Mouse (Mus musculus) neural tube, embryonic 12.5 days (tissue): ENCODE data around the gene Gpr25. TPM values are rescaled to one million over a fixed set of nuclear protein-coding genes. Genes with fewer than 3 reads are reported as not detected.

ENCODE experiments used
- ATAC-seq: fragments of 200-750 bp; cut with Nextera tagmentation; 2 replicates; pipeline ENCODE4 v1.8.0; 2017; ENCODE audit warnings: low read depth, mild to moderate bottlenecking, moderate TSS enrichment, moderate library complexity; ENCODE audit not compliant: low FRiP score
- H3K27ac ChIP-seq: fragments of 300-500 bp; sonication (generic); 2 replicates; pipeline ENCODE4 v1.5.1; 2016
- H3K27me3 ChIP-seq: fragments of 300-500 bp; sonication (generic); replicated peaks from 2 replicates; pipeline ENCODE4 v1.6.1; 2016; ENCODE audit warnings: mild to moderate bottlenecking
- H3K36me3 ChIP-seq: fragments of 300-500 bp; sonication (generic); 2 replicates; pipeline ENCODE4 v1.6.1; 2016; ENCODE audit warnings: mild to moderate bottlenecking
- H3K4me1 ChIP-seq: fragments of 300-500 bp; sonication (generic); 2 replicates; pipeline ENCODE4 v1.6.1; 2016
- H3K4me2 ChIP-seq: fragments of 300-500 bp; sonication (generic); replicated peaks from 2 replicates; pipeline ENCODE4 v1.6.1; 2016; ENCODE audit warnings: mild to moderate bottlenecking
- H3K4me3 ChIP-seq: fragments of 300-500 bp; sonication (generic); 2 replicates; pipeline ENCODE4 v1.5.1; 2016
- H3K9ac ChIP-seq: fragments of 300-500 bp; sonication (generic); 2 replicates; pipeline ENCODE4 v1.6.1; 2016; ENCODE audit warnings: mild to moderate bottlenecking
- H3K9me3 ChIP-seq: fragments of 300-500 bp; sonication (generic); 2 replicates; pipeline ENCODE4 v1.6.1; 2016; ENCODE audit warnings: mild to moderate bottlenecking
- WGBS: fragments of 180-500 bp; shearing (Covaris S2); methylation state at CpG from one replicate; pipeline ENCODE4 v1.1.7; 2016; 5-methylcytosine and 5-hydroxymethylcytosine counted together
- polyA plus RNA-seq: library from polyadenylated mRNA; unstranded; fragments of >200 nt; fragmentation: Nextera tagmentation; extraction: Ambion mirVana; gene quantifications from 2 replicates; pipeline ENCODE4 v1.2.1, GENCODE M21; 2016

Gene Gpr25
- polyA plus RNA-seq, 1 experiment from 2014 or later = not detected

GRCm38 (mm10) chr1:136255657-136256056 lies 5.0 kb downstream of the Gpr25 start:
- H3K4me1 ChIP-seq = peaks cover 17% of the 10 kb centered on the region
- no peak overlapping the region for H3K4me3 ChIP-seq
- ATAC-seq = no peak
- no peak overlapping the region for H3K27ac ChIP-seq
- no peaks in the 10 kb centered on the region for H3K36me3 ChIP-seq
- no peak overlapping the region for H3K4me2 ChIP-seq
- H3K27me3 ChIP-seq = peaks cover 35% of the 10 kb centered on the region
- H3K9ac ChIP-seq = no peak overlapping the region
- no peaks in the 10 kb centered on the region for H3K9me3 ChIP-seq
- 33% methylated on average over 8 of the region's 8 CpGs for WGBS

- 44% methylated on average over 6 of the region's 6 CpGs for WGBS
- H3K27ac ChIP-seq = no peak overlapping the region
- H3K4me3 ChIP-seq = no peak overlapping the region
Measured at GRCm38 (mm10) chr1:136255174-136255573, 5.5 kb downstream of the Gpr25 start.

GRCm38 (mm10) chr1:136254503-136255065 lies 6.1 kb downstream of the Gpr25 start:
- H3K9ac ChIP-seq = no peak overlapping the region
- no peak for ATAC-seq
- WGBS = 86% methylated on average over 10 of the region's 10 CpGs
- H3K4me1 ChIP-seq = peaks cover 7% of the 10 kb centered on the region
- no peak overlapping the region for H3K27ac ChIP-seq
- no peaks in the 10 kb centered on the region for H3K9me3 ChIP-seq
- no peak overlapping the region for H3K4me2 ChIP-seq
- H3K4me3 ChIP-seq = no peak overlapping the region
- peaks cover 24% of the 10 kb centered on the region for H3K27me3 ChIP-seq
- no peaks in the 10 kb centered on the region for H3K36me3 ChIP-seq

More at GRCm38 (mm10) chr1:136255174-136255573, 5.5 kb downstream of the Gpr25 start:
- ATAC-seq = no peak
- H3K36me3 ChIP-seq = no peaks in the 10 kb centered on the region
- H3K4me2 ChIP-seq = no peak overlapping the region
- H3K27me3 ChIP-seq = peaks cover 30% of the 10 kb centered on the region
- H3K9ac ChIP-seq = no peak overlapping the region
- H3K9me3 ChIP-seq = no peaks in the 10 kb centered on the region
- peaks cover 13% of the 10 kb centered on the region for H3K4me1 ChIP-seq

GRCm38 (mm10) chr1:136253472-136253871 lies 7.2 kb downstream of the Gpr25 start:
- no peak for ATAC-seq
- Histone ChIP-seq H3K27ac (no peak overlapping the region), H3K9ac (no peak overlapping the region), H3K9me3 (no peaks in the 10 kb centered on the region), H3K36me3 (no peaks in the 10 kb centered on the region), H3K4me1 (peaks cover 5% of the 10 kb centered on the region; the same call in 1 of the 2 replicates), H3K27me3 (peaks cover 13% of the 10 kb centered on the region), H3K4me2 (no peak overlapping the region), H3K4me3 (no peak overlapping the region)
- WGBS = 19% methylated on average over 2 of the region's 2 CpGs

GRCm38 (mm10) chr1:136249662-136250061 lies 11.0 kb downstream of the Gpr25 start:
- H3K9ac ChIP-seq = no peak overlapping the region
- H3K27me3 ChIP-seq = no peaks in the 10 kb centered on the region
- no peaks in the 10 kb centered on the region for H3K9me3 ChIP-seq
- no peaks in the 10 kb centered on the region for H3K36me3 ChIP-seq
- no peak overlapping the region for H3K4me2 ChIP-seq
- no peak overlapping the region for H3K27ac ChIP-seq
- no peaks in the 10 kb centered on the region for H3K4me1 ChIP-seq
- H3K4me3 ChIP-seq = no peak overlapping the region
- no peak for ATAC-seq
- WGBS = 58% methylated on average over 5 of the region's 5 CpGs

- Histone ChIP-seq H3K4me1 (no peaks in the 10 kb centered on the region), H3K36me3 (no peaks in the 10 kb centered on the region), H3K4me3 (no peak overlapping the region), H3K27me3 (no peaks in the 10 kb centered on the region), H3K4me2 (no peak overlapping the region), H3K9me3 (no peaks in the 10 kb centered on the region), H3K9ac (no peak overlapping the region), H3K27ac (no peak overlapping the region)
- WGBS = 90% methylated on average over 5 of the region's 5 CpGs
- no peak for ATAC-seq
Measured at GRCm38 (mm10) chr1:136247393-136247792, 13.3 kb downstream of the Gpr25 start.

GRCm38 (mm10) chr1:136244469-136244868 lies 16.2 kb downstream of the Gpr25 start:
- no peaks in the 10 kb centered on the region for H3K36me3 ChIP-seq
- no peaks in the 10 kb centered on the region for H3K4me1 ChIP-seq
- H3K4me2 ChIP-seq = no peak overlapping the region
- no peaks in the 10 kb centered on the region for H3K27me3 ChIP-seq
- H3K9ac ChIP-seq = no peak overlapping the region
- no peak overlapping the region for H3K27ac ChIP-seq
- no peak for ATAC-seq
- H3K9me3 ChIP-seq = no peaks in the 10 kb centered on the region
- H3K4me3 ChIP-seq = no peak overlapping the region
- WGBS = 85% methylated on average over 5 of the region's 5 CpGs

GRCm38 (mm10) chr1:136241801-136242200 lies 18.9 kb downstream of the Gpr25 start:
- no peaks in the 10 kb centered on the region for H3K4me1 ChIP-seq
- H3K4me3 ChIP-seq = no peak overlapping the region
- no peak for ATAC-seq
- H3K36me3 ChIP-seq = no peaks in the 10 kb centered on the region
- WGBS = 91% methylated on average over 7 of the region's 7 CpGs
- no peaks in the 10 kb centered on the region for H3K9me3 ChIP-seq
- no peaks in the 10 kb centered on the region for H3K27me3 ChIP-seq
- H3K27ac ChIP-seq = no peak overlapping the region
- no peak overlapping the region for H3K9ac ChIP-seq
- no peak overlapping the region for H3K4me2 ChIP-seq

- 88% methylated on average over 4 of the region's 4 CpGs for WGBS
- Histone ChIP-seq H3K36me3 (no peaks in the 10 kb centered on the region), H3K4me1 (peaks cover 11% of the 10 kb centered on the region), H3K4me3 (no peak overlapping the region), H3K27ac (no peak overlapping the region), H3K27me3 (no peaks in the 10 kb centered on the region), H3K9me3 (no peaks in the 10 kb centered on the region), H3K4me2 (no peak overlapping the region), H3K9ac (no peak overlapping the region)
- ATAC-seq = no peak
Measured at GRCm38 (mm10) chr1:136238495-136238894, 22.2 kb downstream of the Gpr25 start.

- H3K36me3 ChIP-seq = no peaks in the 10 kb centered on the region
- H3K4me3 ChIP-seq = peak overlapping the region; percentile 55
- peak overlapping the region; percentile 55 for H3K9ac ChIP-seq
- no peaks in the 10 kb centered on the region for H3K9me3 ChIP-seq
- H3K4me2 ChIP-seq = peak overlapping the region; percentile 78
- WGBS = 1% methylated on average over 9 of the region's 9 CpGs
- peaks cover 47% of the 10 kb centered on the region for H3K4me1 ChIP-seq
- no peak overlapping the region for H3K27ac ChIP-seq
- H3K27me3 ChIP-seq = no peaks in the 10 kb centered on the region
- peak; percentile 11; the same call in 1 of the 2 replicates for ATAC-seq
Measured at GRCm38 (mm10) chr1:136234595-136235092, 26.0 kb downstream of the Gpr25 start.

GRCm38 (mm10) chr1:136233892-136234594 lies 26.6 kb downstream of the Gpr25 start, which contains the start of gene Inava:
Gene Inava, minus strand, starts transcription at chr1:136234264.
- no peak within 1 kb of the TSS; the same call in 1 of the 2 replicates for H3K27ac ChIP-seq
- no peaks in the 10 kb centered on the region for H3K27me3 ChIP-seq
- peaks cover 53% of the 10 kb centered on the region for H3K4me1 ChIP-seq
- peak within 1 kb of the TSS; percentile 55 for H3K4me3 ChIP-seq
- ATAC-seq = peak; percentile 83
- WGBS = under 1% methylated on average over 49 of the region's 51 CpGs
- H3K9ac ChIP-seq = peak within 1 kb of the TSS; percentile 55
- H3K36me3 ChIP-seq = no peaks in the 10 kb centered on the region
- H3K4me2 ChIP-seq = peak within 1 kb of the TSS; percentile 78
- H3K9me3 ChIP-seq = no peaks in the 10 kb centered on the region

- Histone ChIP-seq H3K27me3 (no peaks in the 10 kb centered on the region), H3K9ac (peak overlapping the region; percentile 55), H3K36me3 (no peaks in the 10 kb centered on the region), H3K4me3 (peak overlapping the region; percentile 55), H3K9me3 (no peaks in the 10 kb centered on the region), H3K4me1 (peaks cover 61% of the 10 kb centered on the region), H3K27ac (no peak overlapping the region; the same call in 1 of the 2 replicates), H3K4me2 (peak overlapping the region; percentile 78)
- WGBS = under 1% methylated on average over 23 of the region's 23 CpGs
- ATAC-seq = peak; percentile 2; the same call in 1 of the 2 replicates
Measured at GRCm38 (mm10) chr1:136232986-136233790, 27.5 kb downstream of the Gpr25 start.
